Mouse (Mus musculus) spleen, adult 2 months (tissue): ENCODE measurements around the gene Sept3.

Experiments used
- CTCF ChIP-seq: fragments of 200-500 bp; IDR thresholded peaks from 2 replicates; pipeline ENCODE4 v1.5.1; 2011; ENCODE audit warnings: mild to moderate bottlenecking, inconsistent platforms; ENCODE audit not compliant: insufficient read depth, insufficient read length, insufficient replicate concordance; ENCODE audit errors: extremely low read depth
- POLR2A ChIP-seq: fragments of 200-500 bp; IDR thresholded peaks from 2 replicates; pipeline ENCODE4 v1.6.1; 2011; ENCODE audit warnings: low read depth, low read length, inconsistent platforms

DNA sequence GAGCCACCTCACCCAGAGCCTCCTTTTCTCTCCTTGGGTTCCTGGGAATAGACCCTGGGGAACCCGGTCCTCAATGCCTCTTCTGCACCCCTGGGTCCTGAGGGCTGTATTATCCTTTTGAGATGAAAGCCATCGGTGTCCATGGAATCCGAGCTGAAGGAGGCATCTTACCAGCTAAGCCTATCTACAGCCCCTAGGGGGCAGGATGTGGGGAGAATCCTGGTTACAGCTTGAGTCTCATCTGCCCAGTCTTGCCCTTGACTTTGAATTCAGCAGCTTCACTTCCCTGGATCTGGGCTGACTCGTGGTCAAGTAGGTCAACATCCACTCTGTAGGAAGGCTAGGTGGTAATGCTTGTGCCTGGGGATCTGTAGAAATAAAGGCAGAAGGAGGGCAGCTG lies 19.4 kb upstream of the Sept3 start:
- TF ChIP-seq POLR2A (no peak), CTCF (no peak)
